Mouse (Mus musculus) spleen, postnatal 10 days (tissue): ENCODE data around the gene Tapbpl.

Experiments
- DNase-seq, 2 experiments: peaks; one replicate each; pipeline ENCODE4 v3.0.0; 2021 to 2022; ENCODE audit warnings: low spot score in 2 of 2

Tapbpl gene

GRCm38 (mm10) chr6:125210436-125210835, 21.2 kb downstream of the Tapbpl start:
- no peak for DNase-seq

GRCm38 (mm10) chr6:125197166-125197565, 34.5 kb downstream of the Tapbpl start:
- DNase-seq, result no peak

GRCm38 (mm10) chr6:125196301-125196700, 35.4 kb downstream of the Tapbpl start:
- no peak for DNase-seq

GRCm38 (mm10) chr6:125195541-125196075, 36.1 kb downstream of the Tapbpl start:
- DNase-seq, result no peak

GRCm38 (mm10) chr6:125193390-125193789, 38.3 kb downstream of the Tapbpl start:
- no peak for DNase-seq

- peak in 1 of 2 experiments; percentile 32 for DNase-seq
Observed at GRCm38 (mm10) chr6:125192841-125193240, 38.8 kb downstream of the Tapbpl start.

- DNase-seq, result peak; percentile 87 to 96
Observed at GRCm38 (mm10) chr6:125192016-125192714, 39.5 kb downstream of the Tapbpl start.

- peak; percentile 96 to 99 for DNase-seq
Observed at GRCm38 (mm10) chr6:125191332-125192015, 40.2 kb downstream of the Tapbpl start, which contains the start of the genes Ncapd2 and Mrpl51. Gene Ncapd2 (minus strand): TSS chr6:125191701. Gene Mrpl51 (plus strand): TSS chr6:125191801.

- DNase-seq, result no peak
Observed at GRCm38 (mm10) chr6:125190816-125191215, 40.8 kb downstream of the Tapbpl start.

GRCm38 (mm10) chr6:125186203-125186602, 45.5 kb downstream of the Tapbpl start:
- DNase-seq, result no peak

- DNase-seq, result no peak
Observed at GRCm38 (mm10) chr6:125182133-125182532, 49.5 kb downstream of the Tapbpl start.

GRCm38 (mm10) chr6:125179601-125180000, 52.1 kb downstream of the Tapbpl start:
- no peak for DNase-seq

GRCm38 (mm10) chr6:125175469-125175868, 56.2 kb downstream of the Tapbpl start:
- no peak for DNase-seq
